Mouse (Mus musculus) stomach, embryonic 14.5 days (tissue): ENCODE measurements around the gene Morn1. TPM values are rescaled to one million over a fixed set of nuclear protein-coding genes. Genes with fewer than 3 reads are reported as not detected.

Experiments
- ATAC-seq: fragments of 200-750 bp; cut with Nextera tagmentation; 2 replicates; pipeline ENCODE4 v1.8.0; 2017; ENCODE audit warnings: low read depth, moderate TSS enrichment; ENCODE audit not compliant: insufficient number of reproducible peaks, insufficient read depth, low FRiP score
- H3K27ac ChIP-seq: fragments of 300-500 bp; sonication (generic); 2 replicates; pipeline ENCODE4 v1.5.1; 2014; ENCODE audit warnings: mild to moderate bottlenecking, low read length, moderate library complexity, mixed read lengths
- H3K27me3 ChIP-seq: fragments of 300-500 bp; sonication (generic); 2 replicates; pipeline ENCODE4 v1.6.1; 2014; ENCODE audit warnings: low read length, control low read depth, mixed read lengths; ENCODE audit not compliant: control insufficient read depth, insufficient read depth
- H3K36me3 ChIP-seq: fragments of 300-500 bp; sonication (generic); 2 replicates; pipeline ENCODE4 v1.6.1; 2014; ENCODE audit warnings: mild to moderate bottlenecking, control low read depth, low read length, moderate library complexity, mixed read lengths; ENCODE audit not compliant: control insufficient read depth, insufficient read depth
- H3K4me1 ChIP-seq: fragments of 300-500 bp; sonication (generic); 2 replicates; pipeline ENCODE4 v1.6.1; 2014; ENCODE audit warnings: low read length, control low read depth, mixed read lengths; ENCODE audit not compliant: control insufficient read depth, insufficient read depth
- H3K4me2 ChIP-seq: fragments of 300-500 bp; sonication (generic); replicated peaks from 2 replicates; pipeline ENCODE4 v1.6.1; 2014; ENCODE audit warnings: low read depth, low read length, control low read depth
- H3K4me3 ChIP-seq: fragments of 300-500 bp; sonication (generic); 2 replicates; pipeline ENCODE4 v1.5.1; 2014; ENCODE audit warnings: low read depth, low read length, control low read depth
- H3K9ac ChIP-seq: fragments of 300-500 bp; sonication (generic); replicated peaks from 2 replicates; pipeline ENCODE4 v1.6.1; 2014; ENCODE audit warnings: low read depth, mild to moderate bottlenecking, control low read depth, low read length, moderate library complexity, mixed read lengths
- H3K9me3 ChIP-seq: fragments of 300-500 bp; sonication (generic); 2 replicates; pipeline ENCODE4 v1.6.1; 2016; ENCODE audit warnings: low read depth, low read length, control low read depth; ENCODE audit not compliant: control insufficient read depth
- WGBS: fragments of 180-500 bp; shearing (Covaris S2); extraction: QIAGEN DNeasy Blood & Tissue Kit; methylation state at CpG from one replicate; pipeline ENCODE4 v1.1.7; 2014; 5-methylcytosine and 5-hydroxymethylcytosine counted together
- polyA plus RNA-seq: library from polyadenylated mRNA; unstranded; fragments of >200 nt; fragmentation: Nextera tagmentation; extraction: Ambion mirVana; gene quantifications from 2 replicates; pipeline ENCODE4 v1.2.1, GENCODE M21; 2014

Gene Morn1
- polyA plus RNA-seq, 1 experiment from 2014 or later: 4.8 TPM

GRCm38 (mm10) chr4:155095238-155095900 is 9.0 kb downstream of the Morn1 start:
- Histone ChIP-seq H3K9ac (no peak overlapping the region), H3K27ac (no peak overlapping the region; the same call in 1 of the 2 replicates), H3K36me3 (no peaks in the 10 kb centered on the region), H3K9me3 (no peaks in the 10 kb centered on the region), H3K4me1 (no peaks in the 10 kb centered on the region), H3K4me3 (no peak overlapping the region), H3K27me3 (no peaks in the 10 kb centered on the region), H3K4me2 (no peak overlapping the region)
- 48% methylated on average over 8 of the region's 8 CpGs for WGBS
- peak; percentile 81; the same call in 1 of the 2 replicates for ATAC-seq

GRCm38 (mm10) chr4:155095967-155096366 is 9.6 kb downstream of the Morn1 start:
- ATAC-seq: no peak
- H3K4me2 ChIP-seq: no peak overlapping the region
- no peak overlapping the region for H3K27ac ChIP-seq
- 82% methylated on average over 8 of the region's 8 CpGs for WGBS
- H3K4me3 ChIP-seq: no peak overlapping the region
- no peaks in the 10 kb centered on the region for H3K4me1 ChIP-seq
- no peak overlapping the region for H3K9ac ChIP-seq
- H3K27me3 ChIP-seq: no peaks in the 10 kb centered on the region
- H3K36me3 ChIP-seq: no peaks in the 10 kb centered on the region
- H3K9me3 ChIP-seq: no peaks in the 10 kb centered on the region

- no peaks in the 10 kb centered on the region for H3K9me3 ChIP-seq
- H3K9ac ChIP-seq: no peak overlapping the region
- no peak overlapping the region for H3K27ac ChIP-seq
- no peaks in the 10 kb centered on the region for H3K36me3 ChIP-seq
- H3K27me3 ChIP-seq: no peaks in the 10 kb centered on the region
- no peaks in the 10 kb centered on the region for H3K4me1 ChIP-seq
- 79% methylated on average over 6 of the region's 6 CpGs for WGBS
- H3K4me3 ChIP-seq: no peak overlapping the region
- H3K4me2 ChIP-seq: no peak overlapping the region
- no peak for ATAC-seq
Observed at GRCm38 (mm10) chr4:155097452-155097851, 11.1 kb downstream of the Morn1 start.

- H3K27me3 ChIP-seq: no peaks in the 10 kb centered on the region
- no peak overlapping the region for H3K27ac ChIP-seq
- H3K9me3 ChIP-seq: no peaks in the 10 kb centered on the region
- no peak overlapping the region for H3K4me3 ChIP-seq
- H3K4me2 ChIP-seq: no peak overlapping the region
- WGBS: 86% methylated on average over 4 of the region's 4 CpGs
- ATAC-seq: no peak
- H3K4me1 ChIP-seq: no peaks in the 10 kb centered on the region
- no peak overlapping the region for H3K9ac ChIP-seq
- no peaks in the 10 kb centered on the region for H3K36me3 ChIP-seq
Observed at GRCm38 (mm10) chr4:155098572-155098971, 12.2 kb downstream of the Morn1 start.

GRCm38 (mm10) chr4:155107886-155108285 is 21.5 kb downstream of the Morn1 start:
- no peak overlapping the region for H3K4me2 ChIP-seq

GRCm38 (mm10) chr4:155109471-155109870 is 23.1 kb downstream of the Morn1 start:
- Histone ChIP-seq H3K4me3 (no peak overlapping the region), H3K27me3 (no peaks in the 10 kb centered on the region), H3K27ac (no peak overlapping the region), H3K4me1 (no peaks in the 10 kb centered on the region), H3K4me2 (no peak overlapping the region), H3K36me3 (no peaks in the 10 kb centered on the region), H3K9ac (no peak overlapping the region), H3K9me3 (no peaks in the 10 kb centered on the region)
- ATAC-seq: no peak
- WGBS: 53% methylated on average over 5 of the region's 5 CpGs

More at GRCm38 (mm10) chr4:155107886-155108285, 21.5 kb downstream of the Morn1 start:
- Histone ChIP-seq H3K27me3 (no peaks in the 10 kb centered on the region), H3K9me3 (no peaks in the 10 kb centered on the region), H3K9ac (no peak overlapping the region), H3K4me1 (no peaks in the 10 kb centered on the region), H3K4me3 (no peak overlapping the region), H3K36me3 (no peaks in the 10 kb centered on the region), H3K27ac (no peak overlapping the region)
- no peak for ATAC-seq
- WGBS: 94% methylated on average over 4 of the region's 4 CpGs

GRCm38 (mm10) chr4:155113766-155114410 is 27.5 kb downstream of the Morn1 start:
- Histone ChIP-seq H3K9me3 (no peaks in the 10 kb centered on the region), H3K27ac (no peak overlapping the region), H3K4me1 (0 out of 2 replicates have a peak, but pooled peaks cover 2% of the 10 kb centered on the region), H3K27me3 (no peaks in the 10 kb centered on the region), H3K4me3 (no peak overlapping the region), H3K9ac (no peak overlapping the region), H3K36me3 (no peaks in the 10 kb centered on the region), H3K4me2 (no peak overlapping the region)
- WGBS: 60% methylated on average over 8 of the region's 8 CpGs
- no peak for ATAC-seq

GRCm38 (mm10) chr4:155116607-155117006 is 30.2 kb downstream of the Morn1 start:
- Histone ChIP-seq H3K4me3 (no peak overlapping the region), H3K9ac (no peak overlapping the region), H3K9me3 (no peaks in the 10 kb centered on the region), H3K27me3 (no peaks in the 10 kb centered on the region), H3K4me1 (0 out of 2 replicates have a peak, but pooled peaks cover 2% of the 10 kb centered on the region), H3K36me3 (no peaks in the 10 kb centered on the region), H3K27ac (no peak overlapping the region), H3K4me2 (no peak overlapping the region)
- ATAC-seq: no peak
- 63% methylated on average over 4 of the region's 4 CpGs for WGBS
